Mouse (Mus musculus) left cerebral cortex, postnatal 4 days (tissue): ENCODE measurements around the gene Gm10408. TPM values are rescaled to one million over a fixed set of nuclear protein-coding genes. Genes with fewer than 3 reads are reported as not detected.
"Not testable (repeated sequence)": the region's sequence is repeated elsewhere in the genome, so short reads cannot be mapped to it uniquely, and the experiment has no call there.

ENCODE experiments used
- DNase-seq: peaks from one replicate; pipeline ENCODE4 v3.0.0-alpha.2; 2022
- intact Hi-C: fragments of 180-260 bp; cut with DNase I; formaldehyde crosslinking; loops from one replicate; pipeline ENCODE4 v1.15.1; 2025
- total RNA-seq, 2 experiments: library from RNA; stranded (reverse); gene quantifications; 2 replicates each; pipeline ENCODE4 v1.2.3; 2021

The Gm10408 gene
- total RNA-seq, result not detected

GRCm38 (mm10) chr14:3449079-3449478 is at the start of gene Gm10408:
TSS of gene Gm10408 (plus strand) at chr14:3449379.
- DNase-seq, intact Hi-C loops: not testable (repeated sequence)

- intact Hi-C loops, DNase-seq: not testable (repeated sequence)
Measured at GRCm38 (mm10) chr14:3412314-3412713, 36.9 kb upstream of the Gm10408 start, which contains the start of gene Gm10409. TSS of gene Gm10409 (plus strand) at chr14:3412614.

- DNase-seq, intact Hi-C loops: not testable (repeated sequence)
Measured at GRCm38 (mm10) chr14:3427803-3428202, 21.4 kb upstream of the Gm10408 start, which contains the start of gene Gm3005. TSS of gene Gm3005 (plus strand) at chr14:3428103.

Other genes with a start within 250 kb of the Gm10408 start
- 10 to 100 TPM; 10.3 to 13.5 TPM for gene D830030K20Rik, start 240.9 kb upstream of the Gm10408 start, total RNA-seq
- 1 to 10 TPM; 1.7 to 1.8 TPM for gene Gm2956, start 116.8 kb upstream of the Gm10408 start, total RNA-seq
- not detected for gene Gm10413, start 54.3 kb upstream of the Gm10408 start, total RNA-seq
- 10 to 100 TPM; 18.6 to 18.8 TPM for gene Gm10409, start 36.8 kb upstream of the Gm10408 start, total RNA-seq
- 10 to 100 TPM in 1 of 2 experiments, 1 to 10 TPM in 1; 8.2 to 13.0 TPM for gene Gm3005, start 21.3 kb upstream of the Gm10408 start, total RNA-seq
- not detected for gene Gm3012, start 185.1 kb downstream of the Gm10408 start, total RNA-seq
- 10 to 100 TPM; 18.6 to 18.8 TPM for gene Gm3020, start 202.7 kb downstream of the Gm10408 start, total RNA-seq
- gene Gm3043, start 239.4 kb downstream of the Gm10408 start, total RNA-seq, result not detected